Mouse (Mus musculus) frontal cortex, postnatal 14 days (tissue): ENCODE measurements at regions not wholly inside any gene's neighbourhood (a gene's known extent, or its start where the extent isn't known, plus 50 kb on each side); places are given as distances from the start of the nearest gene placed in this dataset.

ENCODE experiments used
- DNase-seq, 2 experiments: peaks; one replicate each; pipeline ENCODE4 v3.0.0; 2022; ENCODE audit warnings: low spot score in 2 of 2

- DNase-seq, result no peak
These were observed 62.2 kb downstream of the Gm17728 start for GRCm38 (mm10) chr17:9484098-9484497.

GRCm38 (mm10) chr17:9484566-9484965 is 62.7 kb downstream of the Gm17728 start:
- DNase-seq, result no peak

- no peak for DNase-seq
These were observed 107.5 kb downstream of the Gm17728 start for GRCm38 (mm10) chr17:9529340-9529739.

- DNase-seq, result no peak
These were observed 114.2 kb downstream of the Gm17728 start for GRCm38 (mm10) chr17:9536090-9536489.

- no peak for DNase-seq
These were observed 116.5 kb downstream of the Gm17728 start for GRCm38 (mm10) chr17:9538371-9538770.

- DNase-seq, result no peak
These were observed 118.3 kb downstream of the Gm17728 start for GRCm38 (mm10) chr17:9540156-9540555.

GRCm38 (mm10) chr17:9543224-9543797 is 121.5 kb downstream of the Gm17728 start:
- no peak for DNase-seq

GRCm38 (mm10) chr17:9557544-9557943 is 112.0 kb downstream of the Pabpc6 start:
- DNase-seq, result no peak

- DNase-seq, result no peak
These were observed 102.7 kb downstream of the Pabpc6 start for GRCm38 (mm10) chr17:9566846-9567245.

GRCm38 (mm10) chr17:9579401-9580371 is 89.8 kb downstream of the Pabpc6 start:
- DNase-seq, result peak; percentile 20 to 56

- DNase-seq, result no peak
These were observed 71.4 kb downstream of the Pabpc6 start for GRCm38 (mm10) chr17:9598131-9598530.

GRCm38 (mm10) chr17:9600459-9600858 is 69.1 kb downstream of the Pabpc6 start:
- DNase-seq, result no peak
